Mouse (Mus musculus) liver, embryonic 15.5 days (tissue): ENCODE measurements around the gene Vps35l. TPM values are rescaled to one million over a fixed set of nuclear protein-coding genes. Genes with fewer than 3 reads are reported as not detected.

Source experiments
- ATAC-seq: fragments of 200-750 bp; cut with Nextera tagmentation; 2 replicates; pipeline ENCODE4 v1.8.0; 2017; ENCODE audit warnings: moderate number of reproducible peaks, mild to moderate bottlenecking, moderate library complexity; ENCODE audit not compliant: insufficient read depth
- H3K27ac ChIP-seq: fragments of 300-500 bp; sonication (generic); replicated peaks from 2 replicates; pipeline ENCODE4 v1.5.1; 2015; ENCODE audit warnings: mild to moderate bottlenecking, inconsistent platforms
- H3K27me3 ChIP-seq: fragments of 300-500 bp; sonication (generic); 2 replicates; pipeline ENCODE4 v1.6.1; 2015; ENCODE audit warnings: mild to moderate bottlenecking, inconsistent platforms
- H3K36me3 ChIP-seq: fragments of 300-500 bp; sonication (generic); replicated peaks from 2 replicates; pipeline ENCODE4 v1.6.1; 2015; ENCODE audit warnings: moderate library complexity, mild to moderate bottlenecking, inconsistent platforms
- H3K4me1 ChIP-seq: fragments of 300-500 bp; sonication (generic); replicated peaks from 2 replicates; pipeline ENCODE4 v1.6.1; 2015; ENCODE audit warnings: inconsistent platforms
- H3K4me2 ChIP-seq: fragments of 300-500 bp; sonication (generic); 2 replicates; pipeline ENCODE4 v1.6.1; 2015; ENCODE audit warnings: moderate library complexity, mild to moderate bottlenecking, inconsistent platforms
- H3K4me3 ChIP-seq: fragments of 300-500 bp; sonication (generic); replicated peaks from 2 replicates; pipeline ENCODE4 v1.5.1; 2015; ENCODE audit warnings: mild to moderate bottlenecking, inconsistent platforms
- H3K9ac ChIP-seq: fragments of 300-500 bp; sonication (generic); 2 replicates; pipeline ENCODE4 v1.6.1; 2015; ENCODE audit warnings: moderate library complexity, mild to moderate bottlenecking, inconsistent platforms
- H3K9me3 ChIP-seq: fragments of 300-500 bp; sonication (generic); replicated peaks from 2 replicates; pipeline ENCODE4 v1.6.1; 2016; ENCODE audit warnings: inconsistent platforms
- WGBS: fragments of 180-500 bp; shearing (Covaris S2); methylation state at CpG from one replicate; pipeline ENCODE4 v1.1.7; 2015; ENCODE audit warnings: mixed read lengths; ENCODE audit not compliant: insufficient replicate concordance; 5-methylcytosine and 5-hydroxymethylcytosine counted together
- polyA plus RNA-seq: library from polyadenylated mRNA; unstranded; fragments of >200 nt; fragmentation: Nextera tagmentation; extraction: Ambion mirVana; gene quantifications from 2 replicates; pipeline ENCODE4 v1.2.1, GENCODE M21; 2015

The Vps35l gene
- polyA plus RNA-seq, 1 experiment from 2014 or later: 34.0 TPM

- Histone ChIP-seq H3K9me3 (no peaks in the 10 kb centered on the region), H3K4me2 (no peak overlapping the region), H3K27ac (no peak overlapping the region), H3K36me3 (peaks cover 79% of the 10 kb centered on the region), H3K9ac (no peak overlapping the region), H3K4me3 (no peak overlapping the region), H3K27me3 (no peaks in the 10 kb centered on the region), H3K4me1 (peaks cover 28% of the 10 kb centered on the region)
- 44% methylated on average over 5 of the region's 5 CpGs for WGBS
- no peak for ATAC-seq
These were observed 109.7 kb downstream of the Vps35l start for GRCm38 (mm10) chr7:118849543-118850250.

GRCm38 (mm10) chr7:118850676-118851290 is 110.8 kb downstream of the Vps35l start:
- 70% methylated on average over 9 of the region's 9 CpGs for WGBS
- no peak overlapping the region for H3K27ac ChIP-seq
- H3K9ac ChIP-seq: no peak overlapping the region
- no peak for ATAC-seq
- H3K27me3 ChIP-seq: no peaks in the 10 kb centered on the region
- H3K4me1 ChIP-seq: peaks cover 32% of the 10 kb centered on the region
- H3K4me2 ChIP-seq: no peak overlapping the region
- H3K9me3 ChIP-seq: no peaks in the 10 kb centered on the region
- H3K4me3 ChIP-seq: no peak overlapping the region
- H3K36me3 ChIP-seq: peaks cover 68% of the 10 kb centered on the region

DNA sequence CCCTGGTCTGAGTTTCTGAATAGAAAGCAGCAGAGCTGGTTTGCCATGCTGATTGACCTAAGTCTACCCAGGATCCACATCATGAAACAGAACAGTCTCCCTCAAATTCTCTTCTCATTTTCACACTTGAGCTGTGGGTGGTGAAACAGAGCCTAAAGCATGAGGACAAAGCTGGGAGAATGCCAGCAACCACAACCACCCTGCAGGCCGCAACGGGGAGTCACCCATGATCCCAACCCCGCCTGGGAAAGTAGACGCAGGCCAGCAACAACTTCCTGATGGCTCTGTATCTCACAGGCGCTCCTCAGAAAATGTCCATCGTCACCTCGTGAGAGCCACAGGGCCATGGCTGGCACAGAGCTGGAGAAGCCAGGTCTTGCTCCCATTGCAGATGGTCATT is 111.5 kb downstream of the Vps35l start:
- Histone ChIP-seq H3K9ac (no peak overlapping the region), H3K4me2 (no peak overlapping the region), H3K27me3 (no peaks in the 10 kb centered on the region), H3K36me3 (peaks cover 61% of the 10 kb centered on the region), H3K4me3 (no peak overlapping the region), H3K9me3 (no peaks in the 10 kb centered on the region), H3K27ac (no peak overlapping the region), H3K4me1 (peaks cover 40% of the 10 kb centered on the region)
- 74% methylated on average over 7 of the region's 7 CpGs for WGBS
- no peak for ATAC-seq

DNA sequence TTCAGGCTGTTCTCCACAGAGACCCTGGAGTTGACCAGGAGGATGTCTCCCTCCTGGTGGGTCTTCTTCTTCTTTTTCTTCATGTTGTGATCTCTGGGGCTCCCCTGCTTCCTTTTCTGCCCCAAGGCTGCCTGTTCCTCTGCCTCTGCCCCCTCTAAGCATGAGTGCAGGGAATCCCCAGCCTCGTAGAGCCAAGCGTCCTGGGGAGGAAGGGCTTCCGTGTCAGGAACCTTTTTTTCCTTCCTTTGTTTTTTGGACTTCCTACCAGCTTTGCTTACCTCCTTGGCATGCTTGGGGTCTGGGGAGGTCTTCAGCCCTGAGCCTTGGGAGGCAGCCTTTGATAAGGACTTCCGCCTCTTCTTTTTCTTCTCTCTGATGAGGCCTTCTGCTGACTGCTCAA is 112.6 kb downstream of the Vps35l start:
- WGBS: 75% methylated on average over 4 of the region's 4 CpGs
- Histone ChIP-seq H3K36me3 (peaks cover 50% of the 10 kb centered on the region), H3K4me1 (peaks cover 40% of the 10 kb centered on the region), H3K4me2 (no peak overlapping the region), H3K9me3 (no peaks in the 10 kb centered on the region), H3K27me3 (no peaks in the 10 kb centered on the region), H3K9ac (no peak overlapping the region), H3K4me3 (no peak overlapping the region), H3K27ac (no peak overlapping the region)
- ATAC-seq: no peak

DNA sequence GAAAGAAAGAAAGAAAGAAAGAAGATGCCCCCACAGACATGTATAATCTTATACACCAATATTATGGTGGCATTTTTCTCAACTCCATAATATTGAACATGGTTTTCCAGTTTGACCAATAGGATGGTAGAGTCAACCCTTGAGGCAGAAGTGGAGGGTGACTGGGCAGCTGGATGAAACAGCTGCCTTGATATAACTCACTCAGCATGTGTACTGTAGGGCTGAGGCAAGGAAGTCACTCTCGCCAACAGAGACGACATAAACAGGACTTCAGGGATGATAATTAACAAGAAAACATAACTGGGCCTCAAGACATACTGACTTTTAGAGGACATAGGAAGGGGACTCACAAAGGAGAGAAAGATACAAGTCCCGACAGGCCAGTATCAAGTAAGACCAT is 114.6 kb downstream of the Vps35l start:
- H3K27me3 ChIP-seq: no peaks in the 10 kb centered on the region
- H3K4me2 ChIP-seq: peak overlapping the region; percentile 90
- peaks cover 31% of the 10 kb centered on the region for H3K36me3 ChIP-seq
- H3K9me3 ChIP-seq: no peaks in the 10 kb centered on the region
- H3K27ac ChIP-seq: no peak overlapping the region
- WGBS: 9% methylated on average over 3 of the region's 3 CpGs
- peak overlapping the region; percentile 69 for H3K9ac ChIP-seq
- ATAC-seq: no peak
- H3K4me1 ChIP-seq: peaks cover 38% of the 10 kb centered on the region
- peak overlapping the region; percentile 81 for H3K4me3 ChIP-seq

DNA sequence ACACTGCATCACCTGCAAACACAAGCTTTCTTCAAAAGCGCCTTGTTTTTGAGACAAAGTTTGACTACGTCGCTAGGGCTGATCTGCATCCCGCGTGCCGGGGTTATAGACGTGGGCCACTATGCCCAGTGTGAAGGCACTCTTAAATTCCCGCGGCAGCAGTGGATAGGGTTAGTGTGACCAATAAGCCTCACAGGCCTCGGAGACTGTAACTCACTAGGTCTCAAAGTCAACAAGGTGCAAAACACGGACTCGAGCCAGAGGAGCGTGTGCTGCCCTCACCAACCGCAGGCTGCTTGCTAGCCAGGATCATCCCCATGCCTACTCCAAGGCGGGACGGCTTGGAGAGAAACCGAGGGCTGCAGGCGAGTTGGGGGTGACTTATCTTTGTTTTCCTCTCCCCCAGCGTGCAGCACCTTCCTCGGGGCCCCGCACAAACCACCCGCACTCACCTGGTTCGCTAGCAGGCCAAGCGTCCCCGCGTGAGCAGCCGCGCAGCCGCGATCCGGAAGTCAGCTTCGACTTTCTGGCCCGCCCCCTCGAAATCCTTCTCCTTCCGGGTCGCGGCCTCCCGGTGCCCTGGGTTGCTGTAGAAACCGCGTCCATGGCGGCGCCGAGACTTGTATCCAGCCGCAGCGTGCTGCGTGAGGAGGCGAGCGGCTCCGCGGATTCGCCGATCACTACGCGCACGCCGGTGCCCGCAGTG is 115.3 kb downstream of the Vps35l start, which contains the start of gene Iqck:
TSS of gene Iqck (plus strand) at position 582 of the 706 bp plus-strand sequence.
- Histone ChIP-seq H3K9me3 (no peaks in the 10 kb centered on the region), H3K27me3 (no peaks in the 10 kb centered on the region), H3K4me3 (peak within 1 kb of the TSS; percentile 81), H3K4me2 (peak within 1 kb of the TSS; percentile 90), H3K4me1 (peaks cover 31% of the 10 kb centered on the region), H3K9ac (peak within 1 kb of the TSS; percentile 69), H3K27ac (peak within 1 kb of the TSS; percentile 19; the same call in 1 of the 2 replicates), H3K36me3 (peaks cover 27% of the 10 kb centered on the region)
- WGBS: under 1% methylated on average over 57 of the region's 57 CpGs
- peak; percentile 92 for ATAC-seq

GRCm38 (mm10) chr7:118855877-118856304 is 115.9 kb downstream of the Vps35l start, which contains the start of gene Knop1:
Gene Knop1 (minus strand): TSS chr7:118856254.
- Histone ChIP-seq H3K27ac (peak within 1 kb of the TSS; percentile 19; the same call in 1 of the 2 replicates), H3K9me3 (no peaks in the 10 kb centered on the region), H3K4me2 (peak within 1 kb of the TSS; percentile 90), H3K9ac (peak within 1 kb of the TSS; percentile 69), H3K27me3 (no peaks in the 10 kb centered on the region), H3K36me3 (peaks cover 24% of the 10 kb centered on the region), H3K4me3 (peak within 1 kb of the TSS; percentile 81), H3K4me1 (peaks cover 28% of the 10 kb centered on the region)
- under 1% methylated on average over 46 of the region's 46 CpGs for WGBS
- ATAC-seq: peak; percentile 79

DNA sequence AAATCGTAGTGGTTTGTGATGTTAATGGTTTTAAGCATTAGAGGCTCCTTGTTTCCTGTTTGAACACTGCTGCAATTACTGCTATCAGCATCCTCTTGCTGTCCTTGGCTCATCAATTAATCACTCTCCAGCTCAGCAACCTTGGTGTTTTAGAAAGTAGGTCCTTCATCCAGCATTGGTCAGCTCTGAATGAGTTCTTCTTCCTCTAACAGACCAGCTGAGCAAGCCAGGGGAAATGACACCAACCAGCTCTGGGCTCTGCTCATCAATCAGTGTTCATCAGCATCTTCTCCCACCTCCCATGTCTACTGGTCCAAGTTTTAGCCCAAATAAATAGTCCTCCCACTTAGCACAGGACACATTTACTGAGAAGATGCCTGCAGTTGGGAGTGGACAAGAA is 118.6 kb downstream of the Vps35l start:
- no peaks in the 10 kb centered on the region for H3K27me3 ChIP-seq
- H3K9ac ChIP-seq: no peak overlapping the region
- H3K4me3 ChIP-seq: no peak overlapping the region
- no peak for ATAC-seq
- H3K27ac ChIP-seq: no peak overlapping the region
- no peak overlapping the region for H3K4me2 ChIP-seq
- peaks cover 22% of the 10 kb centered on the region for H3K4me1 ChIP-seq
- no peaks in the 10 kb centered on the region for H3K9me3 ChIP-seq
- WGBS: 74% methylated on average over 1 of the region's 1 CpGs
- no peaks in the 10 kb centered on the region for H3K36me3 ChIP-seq

GRCm38 (mm10) chr7:118865362-118865761 is 125.3 kb downstream of the Vps35l start:
- Histone ChIP-seq H3K4me1 (no peaks in the 10 kb centered on the region), H3K4me2 (no peak overlapping the region)
- 41% methylated on average over 2 of the region's 2 CpGs for WGBS

DNA sequence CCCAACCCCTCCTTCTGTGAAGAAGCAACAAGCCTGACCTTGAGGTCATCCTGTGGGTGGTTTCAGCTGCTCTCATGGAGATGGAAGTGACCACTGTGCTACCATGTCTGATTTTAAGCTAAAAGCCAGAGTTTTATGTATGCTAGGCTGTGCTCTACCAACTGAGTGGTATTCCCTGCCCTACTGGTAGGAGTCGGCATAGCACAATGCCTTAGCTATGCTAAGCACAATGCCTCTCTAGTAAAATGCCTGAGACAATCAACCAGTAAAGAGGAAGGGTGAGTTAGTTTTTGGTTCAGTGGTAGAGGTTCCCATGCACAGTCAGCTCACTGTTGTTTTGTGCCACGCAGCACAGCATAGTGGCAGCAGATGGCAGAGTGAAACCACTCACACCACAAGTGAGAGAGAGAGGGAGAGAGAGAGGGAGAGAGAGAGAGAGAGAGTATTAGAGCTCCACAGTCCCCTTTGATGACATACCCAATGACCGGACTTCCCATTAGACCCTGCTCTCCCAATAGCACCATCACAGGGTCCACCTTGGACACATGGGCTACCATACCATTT is 139.5 kb downstream of the Vps35l start:
- H3K9ac ChIP-seq: no peak overlapping the region
- no peaks in the 10 kb centered on the region for H3K9me3 ChIP-seq
- no peaks in the 10 kb centered on the region for H3K36me3 ChIP-seq
- no peak overlapping the region for H3K4me2 ChIP-seq
- H3K27me3 ChIP-seq: no peaks in the 10 kb centered on the region
- WGBS: 69% methylated on average over 3 of the region's 3 CpGs
- no peak for ATAC-seq
- no peak overlapping the region for H3K4me3 ChIP-seq
- H3K4me1 ChIP-seq: no peaks in the 10 kb centered on the region
- no peak overlapping the region for H3K27ac ChIP-seq

More at GRCm38 (mm10) chr7:118865362-118865761, 125.3 kb downstream of the Vps35l start:
- no peak for ATAC-seq
- H3K9ac ChIP-seq: no peak overlapping the region
- no peaks in the 10 kb centered on the region for H3K9me3 ChIP-seq
- H3K4me3 ChIP-seq: no peak overlapping the region
- H3K36me3 ChIP-seq: no peaks in the 10 kb centered on the region
- H3K27me3 ChIP-seq: no peaks in the 10 kb centered on the region
- H3K27ac ChIP-seq: no peak overlapping the region

- WGBS: 54% methylated on average over 4 of the region's 4 CpGs
- no peaks in the 10 kb centered on the region for H3K36me3 ChIP-seq
- H3K27ac ChIP-seq: no peak overlapping the region
- no peaks in the 10 kb centered on the region for H3K9me3 ChIP-seq
- ATAC-seq: no peak
- H3K4me2 ChIP-seq: no peak overlapping the region
- no peaks in the 10 kb centered on the region for H3K4me1 ChIP-seq
- no peaks in the 10 kb centered on the region for H3K27me3 ChIP-seq
- no peak overlapping the region for H3K4me3 ChIP-seq
- no peak overlapping the region for H3K9ac ChIP-seq
These were observed 143.9 kb downstream of the Vps35l start for GRCm38 (mm10) chr7:118883957-118884356.
